Mouse (Mus musculus): ENCODE data around the gene Mybpc3. TPM values are rescaled to one million over a fixed set of nuclear protein-coding genes. Genes with fewer than 3 reads are reported as not detected.
"Not testable (repeated sequence)": the region's sequence is repeated elsewhere in the genome, so short reads cannot be mapped to it uniquely, and the experiment has no call there.

Gene Mybpc3
- polyA plus RNA-seq, 1 experiment from 2014 or later = 0.13 TPM

- no peaks in the 10 kb centered on the region for H3K4me1 ChIP-seq
- no peak overlapping the region for H3K4me2 ChIP-seq
- WGBS = 73% methylated on average over 6 of the region's 6 CpGs
- H3K27me3 ChIP-seq = no peaks in the 10 kb centered on the region
- no peaks in the 10 kb centered on the region for H3K9me3 ChIP-seq (replicated peaks)
- no peak for ATAC-seq (replicated peaks; ENCODE audit: low FRiP score)
- no peak overlapping the region for H3K27ac ChIP-seq
- no peak overlapping the region for H3K4me3 ChIP-seq (replicated peaks)
- H3K36me3 ChIP-seq = no peaks in the 10 kb centered on the region
- H3K9ac ChIP-seq = no peak overlapping the region
Measured at GRCm38 (mm10) chr2:91090827-91091226, 27.1 kb upstream of the Mybpc3 start.

- no peak overlapping the region for H3K4me2 ChIP-seq
- 0 out of 2 replicates have a peak, but pooled peaks cover 3% of the 10 kb centered on the region for H3K4me1 ChIP-seq
- 65% methylated on average over 14 of the region's 14 CpGs for WGBS
- no peaks in the 10 kb centered on the region for H3K9me3 ChIP-seq (replicated peaks)
- no peaks in the 10 kb centered on the region for H3K27me3 ChIP-seq
- no peak for ATAC-seq (replicated peaks; ENCODE audit: low FRiP score)
- no peak overlapping the region for H3K4me3 ChIP-seq (replicated peaks)
- H3K36me3 ChIP-seq = no peaks in the 10 kb centered on the region
- no peak overlapping the region for H3K27ac ChIP-seq
- H3K9ac ChIP-seq = no peak overlapping the region
Measured at GRCm38 (mm10) chr2:91096524-91096923, 21.4 kb upstream of the Mybpc3 start.

- no peaks in the 10 kb centered on the region for H3K27me3 ChIP-seq
- H3K36me3 ChIP-seq = no peaks in the 10 kb centered on the region
- no peak overlapping the region for H3K27ac ChIP-seq
- H3K4me3 ChIP-seq (replicated peaks) = no peak overlapping the region
- H3K4me2 ChIP-seq = no peak overlapping the region
- 0 out of 2 replicates have a peak, but pooled peaks cover 3% of the 10 kb centered on the region for H3K4me1 ChIP-seq
- H3K9me3 ChIP-seq (replicated peaks) = no peaks in the 10 kb centered on the region
- WGBS = 62% methylated on average over 10 of the region's 10 CpGs
- no peak for ATAC-seq (replicated peaks; ENCODE audit: low FRiP score)
- H3K9ac ChIP-seq = no peak overlapping the region
Measured at GRCm38 (mm10) chr2:91097015-91097414, 20.9 kb upstream of the Mybpc3 start.

GRCm38 (mm10) chr2:91098156-91098555, 19.8 kb upstream of the Mybpc3 start:
- Histone ChIP-seq H3K4me2 (no peak overlapping the region), H3K27me3 (0 out of 2 replicates have a peak, but pooled peaks cover 2% of the 10 kb centered on the region), H3K27ac (no peak overlapping the region), H3K36me3 (no peaks in the 10 kb centered on the region), H3K9me3 (replicated peaks) (no peaks in the 10 kb centered on the region), H3K4me1 (0 out of 2 replicates have a peak, but pooled peaks cover 3% of the 10 kb centered on the region), H3K4me3 (replicated peaks) (no peak overlapping the region), H3K9ac (no peak overlapping the region)
- ATAC-seq (replicated peaks; ENCODE audit: low FRiP score) = no peak
- WGBS = 85% methylated on average over 2 of the region's 2 CpGs

GRCm38 (mm10) chr2:91101124-91101740, 16.7 kb upstream of the Mybpc3 start:
- Histone ChIP-seq H3K27ac (no peak overlapping the region), H3K4me1 (0 out of 2 replicates have a peak, but pooled peaks cover 3% of the 10 kb centered on the region), H3K9ac (no peak overlapping the region), H3K27me3 (0 out of 2 replicates have a peak, but pooled peaks cover 2% of the 10 kb centered on the region), H3K9me3 (replicated peaks) (no peaks in the 10 kb centered on the region), H3K4me3 (replicated peaks) (no peak overlapping the region), H3K4me2 (0 out of 2 replicates have a peak overlapping the region, but pooled peaks have one; percentile 12), H3K36me3 (no peaks in the 10 kb centered on the region)
- peak; percentile 87 for ATAC-seq (replicated peaks; ENCODE audit: low FRiP score)
- WGBS = 6% methylated on average over 7 of the region's 7 CpGs

GRCm38 (mm10) chr2:91108156-91108555, 9.8 kb upstream of the Mybpc3 start:
- no peak overlapping the region for H3K9ac ChIP-seq
- no peaks in the 10 kb centered on the region for H3K9me3 ChIP-seq (replicated peaks)
- no peaks in the 10 kb centered on the region for H3K36me3 ChIP-seq
- no peak overlapping the region for H3K4me3 ChIP-seq (replicated peaks)
- H3K27ac ChIP-seq = no peak overlapping the region
- ATAC-seq (replicated peaks; ENCODE audit: low FRiP score) = no peak
- 85% methylated on average over 3 of the region's 3 CpGs for WGBS
- H3K4me2 ChIP-seq = no peak overlapping the region
- H3K4me1 ChIP-seq = no peaks in the 10 kb centered on the region
- H3K27me3 ChIP-seq = no peaks in the 10 kb centered on the region

- Histone ChIP-seq H3K9ac (no peak overlapping the region), H3K27me3 (no peaks in the 10 kb centered on the region), H3K4me3 (replicated peaks) (no peak overlapping the region), H3K4me1 (no peaks in the 10 kb centered on the region), H3K9me3 (replicated peaks) (no peaks in the 10 kb centered on the region), H3K4me2 (no peak overlapping the region), H3K27ac (no peak overlapping the region), H3K36me3 (no peaks in the 10 kb centered on the region)
- no peak for ATAC-seq (replicated peaks; ENCODE audit: low FRiP score)
- WGBS = 79% methylated on average over 5 of the region's 5 CpGs
Measured at GRCm38 (mm10) chr2:91109241-91109640, 8.7 kb upstream of the Mybpc3 start.

GRCm38 (mm10) chr2:91109807-91110385, 8.0 kb upstream of the Mybpc3 start:
- Histone ChIP-seq H3K36me3 (no peaks in the 10 kb centered on the region), H3K4me3 (replicated peaks) (no peak overlapping the region), H3K9me3 (replicated peaks) (no peaks in the 10 kb centered on the region), H3K4me1 (peaks cover 1% of the 10 kb centered on the region), H3K27me3 (no peaks in the 10 kb centered on the region), H3K9ac (no peak overlapping the region), H3K4me2 (no peak overlapping the region), H3K27ac (no peak overlapping the region)
- ATAC-seq (replicated peaks; ENCODE audit: low FRiP score) = no peak
- WGBS = 91% methylated on average over 5 of the region's 5 CpGs

- ATAC-seq (replicated peaks; ENCODE audit: low FRiP score) = no peak
- H3K36me3 ChIP-seq = no peaks in the 10 kb centered on the region
- H3K27ac ChIP-seq = no peak overlapping the region
- H3K4me3 ChIP-seq (replicated peaks) = no peak overlapping the region
- H3K4me2 ChIP-seq = no peak overlapping the region
- WGBS = 72% methylated on average over 6 of the region's 6 CpGs
- no peaks in the 10 kb centered on the region for H3K9me3 ChIP-seq (replicated peaks)
- 0 out of 2 replicates have a peak, but pooled peaks cover 3% of the 10 kb centered on the region for H3K27me3 ChIP-seq
- no peak overlapping the region for H3K9ac ChIP-seq
- H3K4me1 ChIP-seq = peaks cover 6% of the 10 kb centered on the region
Measured at GRCm38 (mm10) chr2:91110429-91110828, 7.5 kb upstream of the Mybpc3 start.

- H3K4me3 ChIP-seq (replicated peaks); H3K9ac ChIP-seq; H3K27ac ChIP-seq; H3K9me3 ChIP-seq (replicated peaks); H3K4me2 ChIP-seq; H3K4me1 ChIP-seq; H3K36me3 ChIP-seq; ATAC-seq (replicated peaks; ENCODE audit: low FRiP score): not testable (repeated sequence)
- H3K27me3 ChIP-seq = 0 out of 2 replicates have a peak, but pooled peaks cover 12% of the 10 kb centered on the region
- WGBS = 96% methylated on average over 3 of the region's 3 CpGs
Measured at GRCm38 (mm10) chr2:91111832-91112231, 6.1 kb upstream of the Mybpc3 start.

- WGBS = 51% methylated on average over 4 of the region's 4 CpGs
- ATAC-seq (replicated peaks; ENCODE audit: low FRiP score) = no peak
- Histone ChIP-seq H3K4me1 (peaks cover 8% of the 10 kb centered on the region), H3K36me3 (no peaks in the 10 kb centered on the region), H3K27ac (no peak overlapping the region), H3K4me3 (replicated peaks) (no peak overlapping the region), H3K4me2 (no peak overlapping the region), H3K27me3 (0 out of 2 replicates have a peak, but pooled peaks cover 13% of the 10 kb centered on the region), H3K9me3 (replicated peaks) (no peaks in the 10 kb centered on the region), H3K9ac (no peak overlapping the region)
Measured at GRCm38 (mm10) chr2:91112491-91112890, 5.5 kb upstream of the Mybpc3 start.

- no peak overlapping the region for H3K9ac ChIP-seq
- H3K4me1 ChIP-seq = peaks cover 8% of the 10 kb centered on the region
- no peak overlapping the region for H3K27ac ChIP-seq
- 77% methylated on average over 10 of the region's 10 CpGs for WGBS
- H3K36me3 ChIP-seq = no peaks in the 10 kb centered on the region
- no peaks in the 10 kb centered on the region for H3K9me3 ChIP-seq (replicated peaks)
- H3K27me3 ChIP-seq = 0 out of 2 replicates have a peak, but pooled peaks cover 13% of the 10 kb centered on the region
- H3K4me3 ChIP-seq (replicated peaks) = no peak overlapping the region
- no peak overlapping the region for H3K4me2 ChIP-seq
- ATAC-seq (replicated peaks; ENCODE audit: low FRiP score) = no peak
Measured at GRCm38 (mm10) chr2:91113334-91113733, 4.6 kb upstream of the Mybpc3 start.
